Mouse (Mus musculus): Measurements from ENCODE around the gene Fam57a.

Fam57a gene

GRCm38 (mm10) chr11:76179495-76180145, at the start of gene Fam57a, which contains the start of gene Vps53:
Fam57a (plus strand) TSS chr11:76179671.
Vps53 (minus strand) TSS chr11:76179647.
- DNase-seq = peak; percentile 82 to 84

DNA sequence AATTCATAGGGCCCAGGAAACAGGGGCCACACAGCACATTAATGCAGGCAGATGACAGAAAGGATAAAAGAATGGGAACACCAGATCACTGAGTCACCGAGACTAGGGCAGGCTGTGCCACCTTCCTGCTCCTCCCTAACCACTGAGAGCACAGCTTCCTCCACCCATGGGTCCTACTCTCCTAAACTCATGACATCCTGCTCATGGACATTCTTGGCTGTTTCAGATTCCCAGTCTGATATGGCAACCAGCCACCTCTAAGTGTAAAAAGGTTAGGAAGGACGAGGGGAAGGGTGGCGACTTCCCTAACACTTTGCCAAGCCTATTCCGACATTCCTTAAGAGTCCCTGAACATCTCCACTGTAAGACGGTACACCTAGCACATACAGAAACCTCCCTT, 48.6 kb upstream of the Fam57a start:
- DNase-seq = no peak

DNA sequence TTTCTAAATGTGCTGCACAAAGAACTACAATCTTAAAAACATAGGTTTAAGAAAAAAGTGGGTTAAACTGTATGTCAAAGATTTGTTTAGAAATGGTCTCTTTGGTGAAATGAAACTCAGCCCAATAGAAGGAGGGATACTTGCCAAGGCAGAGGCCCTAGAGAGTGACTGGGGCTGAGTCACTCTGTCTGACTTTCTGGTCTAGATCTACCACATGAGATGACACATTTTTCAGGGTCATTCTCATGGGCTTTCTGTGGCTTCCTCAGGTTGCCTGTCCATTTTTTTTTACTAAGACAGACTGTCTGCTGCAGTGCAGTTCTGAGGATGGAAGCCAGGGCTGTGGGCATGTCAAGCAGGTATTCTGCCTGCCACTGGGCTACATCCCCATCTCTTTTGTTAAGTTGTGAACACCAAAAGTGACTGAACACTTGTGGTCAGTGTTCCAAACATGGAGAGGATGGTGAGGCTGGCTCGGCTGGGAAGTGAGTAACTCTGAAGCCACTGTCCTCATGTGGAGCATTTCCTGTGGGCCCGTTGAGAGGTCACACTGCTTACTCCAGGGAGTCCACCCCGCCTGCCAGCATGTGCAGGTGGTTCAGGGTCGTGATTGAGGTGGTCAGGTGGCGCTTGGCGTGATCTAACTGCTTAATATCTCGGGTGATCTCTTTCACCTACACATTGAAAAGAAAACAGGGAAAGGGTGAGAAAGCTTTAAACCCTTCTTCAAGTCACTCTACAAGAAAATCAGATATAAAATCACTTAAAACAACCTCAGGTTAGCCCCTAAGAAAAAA, 43.6 kb upstream of the Fam57a start:
- DNase-seq = no peak

GRCm38 (mm10) chr11:76137996-76138395, 41.5 kb upstream of the Fam57a start:
- no peak for DNase-seq

GRCm38 (mm10) chr11:76144386-76144785, 35.1 kb upstream of the Fam57a start:
- DNase-seq = no peak

DNA sequence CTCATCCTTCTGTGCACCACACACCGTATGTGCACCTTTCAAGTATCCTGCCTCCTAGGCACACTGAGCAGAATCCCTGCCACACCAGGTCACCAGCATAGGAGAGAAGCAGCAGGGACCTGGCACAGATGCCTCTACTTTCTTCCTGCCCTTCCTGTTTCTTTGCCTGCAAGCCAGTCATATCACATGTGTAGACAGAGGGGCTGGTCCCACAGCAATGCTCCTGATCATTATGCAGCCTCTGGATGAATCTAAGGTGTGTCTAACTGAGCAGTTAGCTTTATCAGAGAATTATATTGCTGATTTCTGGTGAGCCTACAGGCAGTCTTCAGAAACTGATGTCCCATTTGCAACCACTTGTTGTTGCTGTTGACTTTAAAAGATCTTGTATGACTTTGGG, 34.3 kb upstream of the Fam57a start:
- no peak for DNase-seq

DNA sequence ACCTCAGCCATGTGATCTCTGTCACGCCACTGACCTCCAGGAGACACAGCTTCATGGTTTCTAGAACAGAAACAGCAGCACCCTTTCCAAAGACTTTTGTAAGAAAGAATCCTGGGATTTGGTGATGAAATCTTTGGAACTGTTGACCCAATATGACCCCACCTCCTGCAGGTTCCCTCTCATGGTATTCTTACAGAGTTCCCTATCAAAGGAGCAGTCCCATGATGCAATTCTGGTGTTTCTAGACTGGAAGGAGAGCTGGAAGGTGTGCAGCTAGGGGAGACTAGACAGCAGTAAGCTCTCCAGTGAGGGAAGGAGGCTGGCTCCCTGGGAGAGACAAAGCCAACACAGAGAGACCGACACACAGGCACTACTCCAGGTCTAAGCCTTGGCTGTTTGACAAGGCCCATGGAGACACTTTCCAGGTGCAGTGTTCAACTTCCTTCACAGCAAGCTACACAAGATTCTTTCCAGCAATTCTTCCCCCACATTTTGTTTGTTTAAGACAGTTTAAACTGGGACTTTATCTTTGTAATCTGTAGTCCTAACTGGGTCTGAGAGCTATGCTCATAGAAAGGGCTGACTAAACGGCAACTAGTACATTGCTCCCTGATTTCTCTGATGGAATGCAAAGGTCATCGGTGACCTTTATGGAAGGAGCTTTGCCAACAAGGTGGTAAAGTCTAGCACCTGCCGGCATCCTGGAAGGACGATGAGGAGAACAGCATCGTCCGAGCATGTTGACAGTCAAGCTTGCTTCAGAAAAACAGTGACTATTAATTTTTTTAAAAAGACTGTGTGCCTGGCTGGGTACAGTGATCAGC, 33.1 kb upstream of the Fam57a start:
- DNase-seq = no peak

- DNase-seq = no peak
Observed at GRCm38 (mm10) chr11:76148055-76149008, 31.1 kb upstream of the Fam57a start.

DNA sequence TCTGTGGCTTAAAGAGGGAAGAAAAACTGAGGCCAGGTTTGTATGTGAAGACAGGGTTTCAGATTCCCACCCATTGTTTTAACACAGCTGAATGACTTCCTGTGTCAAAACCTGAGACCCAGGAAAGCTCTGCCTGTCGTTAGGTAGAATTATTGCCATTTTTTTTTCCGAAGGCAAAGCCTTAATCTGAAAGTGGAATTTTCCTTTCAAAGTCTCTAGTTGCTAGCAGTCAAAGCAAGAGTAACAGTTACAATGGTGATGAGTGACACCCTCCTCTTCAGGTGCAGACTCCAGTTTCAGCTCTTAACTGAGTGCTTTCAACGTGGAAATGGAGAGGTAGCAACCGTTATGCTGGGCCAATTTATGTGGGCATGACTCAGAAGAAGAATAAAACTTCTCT, 28.5 kb upstream of the Fam57a start:
- no peak for DNase-seq

- DNase-seq = peak in 1 of 2 experiments; percentile 16
Observed at GRCm38 (mm10) chr11:76153236-76153951, 26.1 kb upstream of the Fam57a start.

DNA sequence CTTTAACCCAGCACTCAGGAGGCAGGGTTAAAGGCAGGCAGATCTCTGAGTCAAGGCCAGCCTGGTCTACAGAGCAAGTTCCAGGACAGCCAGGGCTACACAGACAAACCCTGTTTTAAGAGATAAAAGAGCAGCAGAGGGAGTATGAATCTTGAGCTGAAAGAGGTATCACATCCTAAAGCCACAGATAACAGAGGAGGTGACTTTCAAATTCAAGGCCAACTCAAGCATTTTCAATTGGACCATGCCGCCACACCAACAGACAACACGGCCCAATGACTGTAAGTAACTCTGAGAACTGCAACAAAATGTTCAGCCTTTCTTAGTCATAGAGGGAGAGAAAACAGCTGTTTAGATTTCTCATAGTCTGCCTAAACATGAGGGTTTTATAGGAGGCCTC, 25.3 kb upstream of the Fam57a start:
- DNase-seq = no peak

- DNase-seq = no peak
Observed at GRCm38 (mm10) chr11:76154861-76155260, 24.6 kb upstream of the Fam57a start.

DNA sequence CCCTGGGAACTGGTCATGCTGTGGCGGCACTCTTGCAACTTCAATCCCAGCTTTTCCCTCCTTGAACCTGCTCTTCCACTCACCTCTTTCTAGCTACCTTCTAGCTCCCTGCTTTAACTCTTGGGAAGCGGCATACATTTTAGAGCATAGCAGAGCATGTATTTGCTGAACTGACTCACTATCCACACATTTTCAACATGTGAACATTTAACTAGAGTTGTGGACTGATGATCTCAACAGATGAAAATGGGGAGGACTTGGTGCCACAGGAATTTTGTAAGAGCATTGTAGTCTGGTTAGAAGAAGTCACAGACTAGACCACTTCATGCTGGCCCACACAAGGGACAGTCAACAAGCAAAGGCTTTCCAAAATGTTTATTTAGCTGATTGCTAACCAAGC, 21.1 kb upstream of the Fam57a start:
- no peak for DNase-seq

- no peak for DNase-seq
Observed at GRCm38 (mm10) chr11:76160251-76160650, 19.2 kb upstream of the Fam57a start.

DNA sequence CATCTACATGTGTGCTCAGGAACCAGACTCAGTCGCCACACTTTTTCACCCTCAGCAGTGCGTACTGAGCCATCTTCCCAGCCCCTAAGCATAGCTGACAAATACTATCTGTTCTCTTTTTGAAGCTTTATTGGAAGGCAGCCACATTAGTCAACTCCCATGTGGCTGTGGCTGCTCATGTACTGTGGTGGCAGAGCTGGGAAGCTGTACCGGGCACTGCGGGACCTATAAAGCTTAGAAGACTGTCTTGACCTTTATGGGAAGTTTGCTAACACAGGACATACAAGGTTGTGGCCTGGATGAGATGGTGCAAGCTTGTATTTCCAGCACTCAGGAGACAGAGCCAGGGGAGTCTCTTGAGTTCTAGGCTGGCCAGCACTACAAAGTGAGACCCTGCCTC, 12.8 kb upstream of the Fam57a start:
- no peak for DNase-seq

DNA sequence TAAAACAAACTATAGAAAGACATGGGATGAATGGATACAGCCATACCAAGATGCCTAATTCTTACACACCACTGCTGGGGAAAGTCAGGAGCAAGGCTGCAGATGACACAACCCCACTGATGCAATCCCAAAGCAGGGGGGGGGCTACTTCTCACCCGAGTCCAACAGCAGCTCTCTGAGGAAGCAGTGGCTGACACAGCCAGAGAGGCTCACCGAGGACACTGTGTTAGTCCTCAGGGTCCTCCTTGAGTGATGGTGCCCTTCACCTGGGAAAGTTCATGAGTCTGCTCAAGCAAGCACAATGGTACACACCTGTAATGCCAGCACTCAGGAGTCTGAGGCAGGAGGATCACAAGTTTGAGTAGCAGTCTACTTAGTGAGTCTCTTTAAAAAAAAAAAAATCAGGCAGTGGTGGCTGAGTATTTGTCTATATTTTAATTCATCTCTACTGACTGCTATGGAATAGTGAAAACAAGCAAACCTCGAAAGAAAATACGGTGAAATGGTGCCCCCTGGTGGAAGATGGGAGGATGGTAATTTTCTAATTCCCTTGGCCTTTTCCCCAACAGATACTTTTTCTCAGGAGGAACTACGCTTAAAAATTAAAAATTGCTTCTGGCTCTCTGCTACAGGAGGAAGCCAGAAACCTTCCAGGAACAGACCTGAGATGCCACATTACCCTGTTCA, 12.2 kb upstream of the Fam57a start:
- peak; percentile 38 to 54 for DNase-seq

- DNase-seq = no peak
Observed at GRCm38 (mm10) chr11:76168976-76169375, 10.5 kb upstream of the Fam57a start.

GRCm38 (mm10) chr11:76170207-76170606, 9.3 kb upstream of the Fam57a start:
- DNase-seq = no peak

DNA sequence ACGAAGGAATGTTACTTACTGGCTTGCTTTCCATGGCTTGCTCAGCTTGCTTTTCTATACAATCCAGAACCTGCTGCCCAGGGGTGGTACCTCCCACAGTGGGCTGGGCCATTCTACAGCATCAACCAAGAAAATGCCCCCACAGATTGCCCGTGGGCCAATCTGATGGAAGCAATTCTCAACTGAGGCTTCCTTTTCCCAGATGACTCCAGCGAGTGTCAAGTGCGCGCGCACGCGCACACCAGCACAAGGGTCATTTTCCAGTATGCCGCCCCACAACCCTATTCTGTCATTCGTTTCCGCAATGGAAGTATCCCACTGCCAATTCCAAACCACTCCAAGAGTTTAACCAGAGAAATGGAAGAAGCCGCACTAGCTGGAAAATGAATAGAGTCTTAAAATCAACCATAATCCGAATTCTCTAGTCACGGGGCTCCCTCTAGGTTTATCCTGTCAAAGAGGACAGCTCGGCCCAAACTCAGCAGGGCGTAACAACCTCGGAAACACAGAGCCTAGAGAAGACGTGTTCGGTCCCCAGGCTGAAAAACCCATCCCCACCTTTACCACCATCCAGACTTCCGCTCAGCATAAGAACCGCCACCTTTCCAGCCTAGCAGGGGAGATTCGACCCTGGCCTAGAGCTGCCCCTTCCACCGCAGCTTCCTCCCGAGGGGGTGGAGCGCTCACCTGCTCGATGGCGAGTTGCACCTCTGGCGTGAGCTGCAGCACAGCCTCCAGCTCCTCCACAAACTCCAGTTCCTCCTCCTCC, 561 bp upstream of the Fam57a start:
- DNase-seq = peak; percentile 7 to 12

DNA sequence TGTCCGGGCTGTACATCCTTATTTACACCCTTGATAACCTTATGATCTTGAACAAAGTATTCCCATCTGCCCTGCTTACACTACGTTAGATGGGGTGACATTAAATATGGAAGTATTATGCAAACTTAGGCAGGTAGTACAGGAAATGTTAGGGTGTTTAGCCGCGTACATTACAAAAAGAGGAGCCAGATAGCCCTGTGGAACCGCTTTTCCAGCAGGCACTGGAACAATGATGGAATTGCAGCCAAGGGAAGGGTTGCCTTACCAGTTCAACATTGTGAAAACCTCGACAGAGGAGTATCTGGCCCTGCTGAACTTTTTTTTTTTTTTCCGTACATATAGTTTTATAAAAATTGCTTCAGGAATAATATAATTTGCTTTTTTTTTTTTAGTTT, 672 bp downstream of the Fam57a start:
- no peak for DNase-seq

Measured in thymus, postnatal 36 days (tissue).